Mouse (Mus musculus): ENCODE measurements around the gene Snx3. TPM values are rescaled to one million over a fixed set of nuclear protein-coding genes. Genes with fewer than 3 reads are reported as not detected.
A peak's percentile ranks its signal among the peaks of the same experiment; 100 is the strongest.

Snx3 gene
- polyA plus RNA-seq, 1 experiment: 174 TPM

- Histone ChIP-seq H3K79me3 (ENCODE audit: low read depth) (peaks cover 16% of the 10 kb centered on the region), H3K4me3 (ENCODE audit: insufficient read depth, poor library complexity, severe bottlenecking) (peak within 1 kb of the TSS; percentile 92), H3ac (ENCODE audit: control insufficient read depth, insufficient read length, low read depth) (peak within 1 kb of the TSS; percentile 88), H3K27me3 (ENCODE audit: control insufficient read depth, insufficient read depth, insufficient read length) (no peaks in the 10 kb centered on the region), H3K36me3 (ENCODE audit: control insufficient read depth, insufficient read depth) (no peaks in the 10 kb centered on the region), H3K79me2 (ENCODE audit: control insufficient read depth, insufficient read depth) (peaks cover 45% of the 10 kb centered on the region)
- peak; percentile 76 for TF ChIP-seq MAX (IDR thresholded peaks at IDR 0.05)
- TF ChIP-seq CTCF (IDR thresholded peaks at IDR 0.05; ENCODE audit: control insufficient read depth, insufficient read depth, insufficient read length): no peak
Observed at GRCm38 (mm10) chr10:42478341-42478720, 23.5 kb upstream of the Snx3 start, which contains the start of gene Afg1l. Gene Afg1l, minus strand, starts transcription at chr10:42478565.

GRCm38 (mm10) chr10:42480719-42481118 lies 21.1 kb upstream of the Snx3 start:
- no peaks in the 10 kb centered on the region for H3K36me3 ChIP-seq (ENCODE audit: control insufficient read depth, insufficient read depth)
- peaks cover 24% of the 10 kb centered on the region for H3K79me2 ChIP-seq (ENCODE audit: control insufficient read depth, insufficient read depth)
- TF ChIP-seq MYOG (IDR thresholded peaks at IDR 0.05; ENCODE audit: control insufficient read depth, extremely low read depth, insufficient read length) (no peak), MAX (IDR thresholded peaks at IDR 0.05) (no peak), MYOD1 (IDR thresholded peaks at IDR 0.05; ENCODE audit: control insufficient read depth, insufficient read length, low read depth) (no peak), FOSL1 (IDR thresholded peaks at IDR 0.05; ENCODE audit: insufficient read depth, low read length, poor library complexity, severe bottlenecking) (no peak), CEBPB (IDR thresholded peaks at IDR 0.05; ENCODE audit: low read depth) (no peak), USF1 (IDR thresholded peaks at IDR 0.05; ENCODE audit: low read depth) (no peak), CTCF (IDR thresholded peaks at IDR 0.05; ENCODE audit: control insufficient read depth, insufficient read depth, insufficient read length) (no peak)
- H3ac ChIP-seq (ENCODE audit: control insufficient read depth, insufficient read length, low read depth): no peak overlapping the region
- H3K79me3 ChIP-seq (ENCODE audit: low read depth): peaks cover 13% of the 10 kb centered on the region
- H3K27me3 ChIP-seq (ENCODE audit: control insufficient read depth, insufficient read depth, insufficient read length): no peaks in the 10 kb centered on the region
- H3K4me3 ChIP-seq (ENCODE audit: insufficient read depth, poor library complexity, severe bottlenecking): no peak overlapping the region

- Histone ChIP-seq H3K36me3 (ENCODE audit: control insufficient read depth, insufficient read depth) (no peaks in the 10 kb centered on the region), H3K79me2 (ENCODE audit: control insufficient read depth, insufficient read depth) (no peaks in the 10 kb centered on the region), H3K79me3 (ENCODE audit: low read depth) (no peaks in the 10 kb centered on the region), H3ac (ENCODE audit: control insufficient read depth, insufficient read length, low read depth) (no peak overlapping the region), H3K27me3 (ENCODE audit: control insufficient read depth, insufficient read depth, insufficient read length) (no peaks in the 10 kb centered on the region), H3K4me3 (ENCODE audit: insufficient read depth, poor library complexity, severe bottlenecking) (no peak overlapping the region)
- no peak for TF ChIP-seq CTCF (IDR thresholded peaks at IDR 0.05; ENCODE audit: control insufficient read depth, insufficient read depth, insufficient read length)
- TF ChIP-seq MYOG (IDR thresholded peaks at IDR 0.05; ENCODE audit: control insufficient read depth, extremely low read depth, insufficient read length): no peak
- TF ChIP-seq CEBPB (IDR thresholded peaks at IDR 0.05; ENCODE audit: low read depth): no peak
- no peak for TF ChIP-seq USF1 (IDR thresholded peaks at IDR 0.05; ENCODE audit: low read depth)
- no peak for TF ChIP-seq MYOD1 (IDR thresholded peaks at IDR 0.05; ENCODE audit: control insufficient read depth, insufficient read length, low read depth)
- no peak for TF ChIP-seq FOSL1 (IDR thresholded peaks at IDR 0.05; ENCODE audit: insufficient read depth, low read length, poor library complexity, severe bottlenecking)
- no peak for TF ChIP-seq MAX (IDR thresholded peaks at IDR 0.05)
Observed at GRCm38 (mm10) chr10:42488606-42489296, 13.1 kb upstream of the Snx3 start.

GRCm38 (mm10) chr10:42491158-42491557 lies 10.7 kb upstream of the Snx3 start:
- H3K79me3 ChIP-seq (ENCODE audit: low read depth): no peaks in the 10 kb centered on the region
- H3K36me3 ChIP-seq (ENCODE audit: control insufficient read depth, insufficient read depth): no peaks in the 10 kb centered on the region
- no peaks in the 10 kb centered on the region for H3K79me2 ChIP-seq (ENCODE audit: control insufficient read depth, insufficient read depth)

DNA sequence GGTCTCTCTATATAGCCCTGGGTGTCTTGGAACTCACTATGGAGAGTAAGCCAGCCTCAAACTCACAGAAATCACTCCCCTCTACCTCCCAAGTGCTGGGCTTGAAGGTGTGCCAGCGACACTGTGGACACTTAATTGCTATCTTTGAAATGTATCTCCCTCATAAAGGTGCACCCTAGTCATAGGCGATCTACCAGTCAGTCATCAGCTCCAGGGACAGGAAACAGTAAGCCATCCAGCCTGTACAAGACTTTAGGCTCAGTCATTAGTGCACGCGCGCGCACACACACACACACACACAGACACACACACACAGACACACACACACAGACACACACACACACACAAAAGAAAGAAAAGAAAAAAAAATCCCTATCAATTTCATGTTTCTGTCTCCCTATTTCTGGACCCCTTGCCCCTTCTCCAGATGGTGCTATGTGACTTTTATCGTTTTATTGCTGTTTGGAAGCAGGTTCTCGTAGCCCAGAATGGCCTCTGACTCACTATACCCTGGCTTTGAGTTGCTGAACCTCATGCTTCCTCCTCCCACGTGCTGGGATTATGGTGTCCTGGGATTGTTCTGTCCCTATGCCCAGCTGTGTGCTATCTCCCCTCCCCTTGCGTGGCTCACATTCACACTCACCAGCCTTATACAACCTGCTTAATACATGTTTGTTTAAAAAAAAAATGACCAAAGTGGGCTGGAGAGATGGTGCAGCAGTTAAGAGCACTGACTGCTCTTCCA lies 9.6 kb upstream of the Snx3 start:
- Histone ChIP-seq H3K79me3 (ENCODE audit: low read depth) (no peaks in the 10 kb centered on the region), H3K4me3 (ENCODE audit: insufficient read depth, poor library complexity, severe bottlenecking) (no peak overlapping the region), H3K36me3 (ENCODE audit: control insufficient read depth, insufficient read depth) (no peaks in the 10 kb centered on the region), H3K79me2 (ENCODE audit: control insufficient read depth, insufficient read depth) (no peaks in the 10 kb centered on the region), H3K27me3 (ENCODE audit: control insufficient read depth, insufficient read depth, insufficient read length) (no peaks in the 10 kb centered on the region), H3ac (ENCODE audit: control insufficient read depth, insufficient read length, low read depth) (no peak overlapping the region)
- TF ChIP-seq CTCF (IDR thresholded peaks at IDR 0.05; ENCODE audit: control insufficient read depth, insufficient read depth, insufficient read length) (no peak), MYOG (IDR thresholded peaks at IDR 0.05; ENCODE audit: control insufficient read depth, extremely low read depth, insufficient read length) (no peak), MAX (IDR thresholded peaks at IDR 0.05) (no peak), FOSL1 (IDR thresholded peaks at IDR 0.05; ENCODE audit: insufficient read depth, low read length, poor library complexity, severe bottlenecking) (no peak), MYOD1 (IDR thresholded peaks at IDR 0.05; ENCODE audit: control insufficient read depth, insufficient read length, low read depth) (no peak)

More at GRCm38 (mm10) chr10:42491158-42491557, 10.7 kb upstream of the Snx3 start:
- Histone ChIP-seq H3ac (ENCODE audit: control insufficient read depth, insufficient read length, low read depth) (no peak overlapping the region), H3K27me3 (ENCODE audit: control insufficient read depth, insufficient read depth, insufficient read length) (no peaks in the 10 kb centered on the region), H3K4me3 (ENCODE audit: insufficient read depth, poor library complexity, severe bottlenecking) (no peak overlapping the region)
- TF ChIP-seq MYOG (IDR thresholded peaks at IDR 0.05; ENCODE audit: control insufficient read depth, extremely low read depth, insufficient read length) (no peak), MYOD1 (IDR thresholded peaks at IDR 0.05; ENCODE audit: control insufficient read depth, insufficient read length, low read depth) (no peak), CEBPB (IDR thresholded peaks at IDR 0.05; ENCODE audit: low read depth) (no peak), CTCF (IDR thresholded peaks at IDR 0.05; ENCODE audit: control insufficient read depth, insufficient read depth, insufficient read length) (no peak), FOSL1 (IDR thresholded peaks at IDR 0.05; ENCODE audit: insufficient read depth, low read length, poor library complexity, severe bottlenecking) (no peak), MAX (IDR thresholded peaks at IDR 0.05) (no peak), USF1 (IDR thresholded peaks at IDR 0.05; ENCODE audit: low read depth) (no peak)

Measured in C2C12 (cell line).